Mouse (Mus musculus): ENCODE data around the gene Rprd2. TPM values are rescaled to one million over a fixed set of nuclear protein-coding genes. Genes with fewer than 3 reads are reported as not detected.
"Not testable (repeated sequence)": the region's sequence is repeated elsewhere in the genome, so short reads cannot be mapped to it uniquely, and the experiment has no call there.

Gene Rprd2
- polyA plus RNA-seq, 1 experiment from 2014 or later, result 27.8 TPM

DNA sequence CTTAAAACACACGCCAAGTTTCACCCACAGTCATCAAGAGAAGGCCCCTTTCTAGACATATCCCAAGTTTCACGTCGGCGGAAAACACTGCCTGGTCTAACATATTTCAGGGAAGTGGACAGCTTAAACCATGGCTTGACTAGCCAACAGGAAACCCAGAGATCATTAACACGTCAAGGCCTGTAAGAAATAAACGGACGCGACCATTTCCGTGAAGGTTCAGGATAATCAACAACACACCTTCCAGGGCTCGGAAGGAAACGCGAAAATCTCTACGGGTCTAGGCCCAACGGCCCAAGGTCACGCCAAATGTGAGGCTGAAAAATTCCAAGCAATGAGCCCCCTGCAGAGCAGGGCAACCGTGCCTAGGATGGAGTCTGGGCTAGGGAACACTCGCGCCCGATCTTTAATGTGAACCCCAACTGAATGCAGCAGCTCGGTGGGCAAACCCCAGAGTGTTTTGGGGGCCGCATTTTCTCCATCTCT is 594 bp downstream of the Rprd2 start:
- H3K4me1 ChIP-seq (replicated peaks), result peaks cover 11% of the 10 kb centered on the region
- ATAC-seq (ENCODE audit: insufficient number of reproducible peaks, insufficient read depth, low FRiP score, low TSS enrichment, low read depth), result no peak
- H3K27me3 ChIP-seq, result no peaks in the 10 kb centered on the region
- no peaks in the 10 kb centered on the region for H3K9me3 ChIP-seq
- under 1% methylated on average over 21 of the region's 21 CpGs for WGBS
- H3K9ac ChIP-seq (replicated peaks), result peak overlapping the region; percentile 97
- no peaks in the 10 kb centered on the region; the same call in 1 of the 2 replicates for H3K36me3 ChIP-seq
- peak overlapping the region; percentile 67 for H3K4me2 ChIP-seq
- peak overlapping the region; percentile 82 for H3K4me3 ChIP-seq (replicated peaks)
- H3K27ac ChIP-seq, result peak overlapping the region; percentile 100

DNA sequence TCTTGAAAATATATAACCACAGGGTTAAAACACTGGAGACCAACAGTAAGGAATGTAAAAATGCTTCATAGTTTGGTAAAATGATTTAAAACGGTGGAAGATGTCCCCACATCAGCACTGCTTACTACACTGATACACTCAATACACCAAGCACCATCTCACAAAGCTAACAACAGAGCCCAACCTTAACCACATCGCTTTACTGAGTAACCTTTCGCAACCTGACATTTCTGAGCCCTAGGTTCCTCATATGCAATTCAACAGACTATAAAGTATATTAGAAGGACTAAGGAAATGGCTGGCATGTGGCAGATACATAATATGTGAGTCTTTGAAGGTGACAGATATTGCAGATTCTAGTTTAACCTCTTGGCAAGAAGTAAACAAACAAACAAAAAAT is 2.0 kb downstream of the Rprd2 start:
- Histone ChIP-seq H3K4me1 (replicated peaks) (peaks cover 11% of the 10 kb centered on the region), H3K36me3 (peaks cover 2% of the 10 kb centered on the region; the same call in 1 of the 2 replicates), H3K4me2 (peak overlapping the region; percentile 67), H3K4me3 (replicated peaks) (no peak overlapping the region), H3K9ac (replicated peaks) (no peak overlapping the region), H3K27ac (no peak overlapping the region), H3K9me3 (no peaks in the 10 kb centered on the region), H3K27me3 (no peaks in the 10 kb centered on the region)
- WGBS, result 93% methylated on average over 3 of the region's 3 CpGs
- ATAC-seq (ENCODE audit: insufficient number of reproducible peaks, insufficient read depth, low FRiP score, low TSS enrichment, low read depth), result no peak

DNA sequence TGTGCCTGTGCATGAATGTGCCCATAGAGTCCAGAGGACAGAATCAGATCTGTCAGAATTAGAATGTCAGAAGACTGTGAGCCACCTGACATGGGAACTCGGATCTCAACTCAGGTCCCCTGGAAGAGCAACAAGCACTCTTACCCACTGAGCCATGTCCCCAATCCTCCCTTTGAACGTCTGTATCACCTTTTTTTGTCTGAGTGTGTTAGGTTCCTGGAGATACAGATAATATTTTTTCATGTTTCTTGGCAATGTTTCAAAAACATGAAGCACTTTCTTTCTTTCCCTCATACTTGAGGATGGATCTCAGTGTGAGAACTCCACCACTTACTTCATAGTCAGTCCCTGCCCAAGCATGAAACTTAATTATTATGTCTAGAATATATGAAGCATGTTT is 10.3 kb downstream of the Rprd2 start:
- WGBS, result 74% methylated on average over 2 of the region's 2 CpGs
- no peaks in the 10 kb centered on the region for H3K9me3 ChIP-seq
- no peak for ATAC-seq (ENCODE audit: insufficient number of reproducible peaks, insufficient read depth, low FRiP score, low TSS enrichment, low read depth)
- H3K27ac ChIP-seq, result no peak overlapping the region
- H3K4me2 ChIP-seq, result no peak overlapping the region
- no peak overlapping the region for H3K9ac ChIP-seq (replicated peaks)
- no peak overlapping the region for H3K4me3 ChIP-seq (replicated peaks)
- no peaks in the 10 kb centered on the region for H3K27me3 ChIP-seq
- peaks cover 21% of the 10 kb centered on the region for H3K36me3 ChIP-seq
- H3K4me1 ChIP-seq (replicated peaks), result no peaks in the 10 kb centered on the region

DNA sequence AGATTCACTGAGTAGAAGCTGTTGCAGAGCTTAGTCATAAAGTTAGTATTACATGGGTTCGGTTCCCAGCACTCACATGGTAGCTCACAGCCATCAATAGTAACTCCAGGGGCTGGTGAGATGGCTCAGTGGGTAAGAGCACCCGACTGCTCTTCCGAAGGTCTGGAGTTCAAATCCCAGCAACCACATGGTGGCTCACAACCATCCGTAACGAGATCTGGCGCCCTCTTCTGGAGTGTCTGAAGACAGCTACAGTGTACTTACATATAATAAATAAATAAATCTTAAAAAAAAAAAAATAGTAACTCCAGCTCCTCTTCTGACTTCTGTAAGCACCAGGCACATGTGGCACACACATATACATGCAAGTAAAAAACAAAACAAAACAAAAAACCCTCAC is 11.0 kb downstream of the Rprd2 start:
- H3K4me2 ChIP-seq; H3K27me3 ChIP-seq; H3K9me3 ChIP-seq; H3K27ac ChIP-seq; ATAC-seq (ENCODE audit: insufficient number of reproducible peaks, insufficient read depth, low FRiP score, low TSS enrichment, low read depth); H3K4me1 ChIP-seq (replicated peaks); H3K9ac ChIP-seq (replicated peaks); H3K4me3 ChIP-seq (replicated peaks): not testable (repeated sequence)
- 84% methylated on average over 6 of the region's 6 CpGs for WGBS
- peaks cover 21% of the 10 kb centered on the region for H3K36me3 ChIP-seq

DNA sequence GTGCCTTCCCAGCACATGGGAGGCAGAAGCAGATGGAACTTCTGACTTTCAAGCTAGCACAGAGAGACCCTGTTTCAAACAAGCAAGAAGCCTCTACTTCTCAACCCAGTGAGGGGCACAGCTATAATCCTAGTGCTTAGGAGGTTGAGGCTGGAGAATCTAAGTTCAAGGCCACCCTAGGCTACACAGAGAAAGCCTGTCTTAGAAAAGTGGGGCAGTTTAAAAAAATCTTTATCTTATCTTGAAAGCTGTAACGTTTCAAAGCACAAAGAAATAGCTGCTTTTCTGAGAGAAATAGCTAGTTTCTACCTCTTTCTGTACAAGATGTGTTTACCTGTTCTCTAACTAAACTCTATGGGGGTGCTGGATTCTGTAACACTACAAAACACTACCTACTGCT is 12.0 kb downstream of the Rprd2 start:
- ATAC-seq (ENCODE audit: insufficient number of reproducible peaks, insufficient read depth, low FRiP score, low TSS enrichment, low read depth), result no peak
- 88% methylated on average over 1 of the region's 1 CpGs for WGBS
- peaks cover 19% of the 10 kb centered on the region for H3K36me3 ChIP-seq

DNA sequence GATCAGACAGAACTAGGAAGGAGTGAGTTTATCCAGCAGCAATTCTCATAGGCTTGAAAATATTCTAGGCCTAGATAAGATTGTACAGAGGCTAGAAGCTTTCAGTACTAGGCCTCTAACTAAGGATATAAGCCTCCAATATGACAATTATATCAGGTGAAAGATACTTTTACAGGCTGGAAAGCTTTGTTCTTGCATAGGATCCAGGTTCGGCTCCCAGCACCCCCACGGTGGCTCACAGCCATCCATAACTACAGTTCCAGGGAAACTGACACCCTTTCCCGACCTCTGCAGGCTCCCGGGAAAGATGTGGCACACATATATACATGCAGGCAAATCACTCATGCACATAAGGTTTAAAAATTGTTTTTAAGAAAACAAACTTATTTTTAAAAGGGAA is 14.8 kb downstream of the Rprd2 start:
- no peak for ATAC-seq (ENCODE audit: insufficient number of reproducible peaks, insufficient read depth, low FRiP score, low TSS enrichment, low read depth)
- H3K4me1 ChIP-seq (replicated peaks), result no peaks in the 10 kb centered on the region
- no peak overlapping the region for H3K27ac ChIP-seq
- peaks cover 18% of the 10 kb centered on the region for H3K36me3 ChIP-seq
- WGBS, result 94% methylated on average over 4 of the region's 4 CpGs
- no peak overlapping the region for H3K4me2 ChIP-seq
- H3K4me3 ChIP-seq (replicated peaks), result no peak overlapping the region
- H3K9ac ChIP-seq (replicated peaks), result no peak overlapping the region
- no peaks in the 10 kb centered on the region for H3K9me3 ChIP-seq
- H3K27me3 ChIP-seq, result no peaks in the 10 kb centered on the region

More for the DNA sequence above, 12.0 kb downstream of the Rprd2 start:
- H3K27me3 ChIP-seq, result no peaks in the 10 kb centered on the region
- no peak overlapping the region for H3K4me2 ChIP-seq
- no peak overlapping the region for H3K9ac ChIP-seq (replicated peaks)
- H3K9me3 ChIP-seq, result no peaks in the 10 kb centered on the region
- no peak overlapping the region for H3K4me3 ChIP-seq (replicated peaks)
- H3K4me1 ChIP-seq (replicated peaks), result no peaks in the 10 kb centered on the region
- H3K27ac ChIP-seq, result no peak overlapping the region

DNA sequence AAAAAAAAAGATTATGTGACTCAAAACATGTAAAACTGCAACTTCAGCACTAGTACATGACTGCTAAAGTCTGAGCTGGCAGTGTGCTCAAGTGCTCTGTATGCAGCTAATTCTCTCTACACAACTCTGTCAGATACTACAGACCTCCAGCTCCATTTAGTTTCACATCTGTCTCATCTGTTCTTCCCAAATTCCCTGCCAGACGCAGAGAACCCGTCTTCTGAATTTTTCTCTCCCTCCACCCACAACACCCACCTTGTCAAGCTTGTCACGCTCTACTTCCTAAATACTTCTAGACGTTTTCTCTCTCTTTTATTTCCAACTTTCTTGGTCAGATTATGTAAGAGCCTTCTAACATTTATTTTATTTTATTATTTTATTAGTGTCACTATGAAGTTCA is 19.9 kb downstream of the Rprd2 start:
- Histone ChIP-seq H3K9me3 (no peaks in the 10 kb centered on the region), H3K4me1 (replicated peaks) (no peaks in the 10 kb centered on the region), H3K4me2 (no peak overlapping the region), H3K9ac (replicated peaks) (no peak overlapping the region), H3K27ac (no peak overlapping the region), H3K27me3 (no peaks in the 10 kb centered on the region), H3K4me3 (replicated peaks) (no peak overlapping the region), H3K36me3 (no peaks in the 10 kb centered on the region)
- ATAC-seq (ENCODE audit: insufficient number of reproducible peaks, insufficient read depth, low FRiP score, low TSS enrichment, low read depth), result no peak
- 85% methylated on average over 4 of the region's 4 CpGs for WGBS

DNA sequence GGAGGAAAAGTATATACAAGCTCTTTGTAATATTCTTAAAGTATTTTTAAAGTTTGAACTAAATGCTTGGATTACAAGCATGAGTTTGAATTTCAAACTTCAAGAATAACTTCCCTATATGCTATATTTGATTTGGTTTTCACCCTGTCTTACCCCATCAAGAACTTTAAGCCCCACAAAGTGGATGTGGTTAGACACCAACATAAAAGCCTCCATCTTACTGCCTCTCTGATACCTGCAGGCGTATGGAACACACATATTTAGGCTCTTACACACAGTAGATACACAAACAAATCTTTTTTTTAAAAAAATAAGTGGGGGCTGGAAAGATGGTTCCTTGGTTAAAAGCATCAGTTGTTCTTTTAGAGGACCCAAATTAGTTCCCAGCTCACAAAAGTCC is 24.4 kb downstream of the Rprd2 start:
- Histone ChIP-seq H3K36me3 (peaks cover 2% of the 10 kb centered on the region), H3K27ac (no peak overlapping the region), H3K4me2 (no peak overlapping the region), H3K9me3 (no peaks in the 10 kb centered on the region), H3K27me3 (no peaks in the 10 kb centered on the region), H3K4me1 (replicated peaks) (no peaks in the 10 kb centered on the region), H3K4me3 (replicated peaks) (no peak overlapping the region), H3K9ac (replicated peaks) (no peak overlapping the region)
- no peak for ATAC-seq (ENCODE audit: insufficient number of reproducible peaks, insufficient read depth, low FRiP score, low TSS enrichment, low read depth)
- WGBS, result 92% methylated on average over 1 of the region's 1 CpGs

DNA sequence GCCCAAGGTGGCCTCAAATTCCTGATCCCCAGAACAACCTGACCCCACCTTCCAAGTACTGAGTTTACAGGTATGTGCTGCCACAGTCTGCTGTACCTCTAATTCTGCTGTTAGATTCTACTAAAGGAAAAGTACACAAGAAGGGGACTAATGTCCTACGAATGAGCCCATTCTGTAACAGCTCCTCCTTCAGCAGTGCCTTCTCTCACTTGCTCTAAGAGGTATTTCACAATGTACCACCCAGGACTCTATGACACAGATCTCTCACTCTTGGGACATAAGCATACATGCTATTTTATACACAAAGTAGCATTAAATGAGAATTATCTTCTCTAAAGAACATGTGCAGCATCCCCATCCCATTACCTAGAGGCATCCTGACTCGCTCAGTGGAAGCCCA is 25.0 kb downstream of the Rprd2 start:
- no peak for ATAC-seq (ENCODE audit: insufficient number of reproducible peaks, insufficient read depth, low FRiP score, low TSS enrichment, low read depth)
- no peaks in the 10 kb centered on the region for H3K4me1 ChIP-seq (replicated peaks)
- no peak overlapping the region for H3K9ac ChIP-seq (replicated peaks)
- no peak overlapping the region for H3K4me2 ChIP-seq
- H3K9me3 ChIP-seq, result no peaks in the 10 kb centered on the region
- no peak overlapping the region for H3K27ac ChIP-seq
- peaks cover 7% of the 10 kb centered on the region for H3K36me3 ChIP-seq
- H3K4me3 ChIP-seq (replicated peaks), result no peak overlapping the region
- 73% methylated on average over 2 of the region's 2 CpGs for WGBS
- H3K27me3 ChIP-seq, result no peaks in the 10 kb centered on the region

DNA sequence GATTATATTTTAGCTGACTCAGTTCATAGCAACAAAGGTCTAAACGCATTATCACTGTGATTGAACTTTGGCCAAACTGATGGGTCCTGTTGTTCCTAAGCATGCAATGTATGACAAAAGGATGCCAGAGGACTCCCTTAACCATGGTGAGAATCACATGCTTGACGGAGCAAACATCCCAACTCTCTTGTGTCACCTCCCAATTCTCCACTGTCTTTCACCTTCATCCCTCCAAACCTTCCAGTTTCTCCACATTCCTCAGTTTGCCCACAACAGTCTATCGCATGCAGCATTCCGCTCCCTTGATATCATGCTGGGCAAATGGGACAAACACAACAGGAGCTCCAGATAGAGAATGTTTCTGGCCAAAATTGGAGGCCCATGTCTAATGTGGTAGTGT is 33.2 kb downstream of the Rprd2 start:
- 94% methylated on average over 4 of the region's 4 CpGs for WGBS

DNA sequence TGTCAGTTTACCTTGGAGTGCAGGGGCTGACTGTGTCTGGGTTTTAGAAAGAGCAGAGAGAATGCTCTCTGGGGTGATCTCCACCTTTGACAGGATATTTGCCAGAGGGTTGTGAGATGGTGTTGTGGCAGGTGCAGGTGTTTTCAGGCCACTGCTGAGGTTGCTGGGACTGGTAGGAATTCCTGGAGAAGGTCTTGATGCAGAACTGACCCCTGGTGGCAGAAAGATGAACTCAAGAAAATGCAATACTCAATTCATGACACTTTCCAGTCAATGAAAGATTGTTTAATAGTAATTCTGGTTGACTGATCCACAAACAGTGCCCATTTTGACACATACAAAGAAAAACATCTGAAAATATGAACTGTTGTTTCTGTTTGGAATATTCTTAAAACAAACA is 46.7 kb downstream of the Rprd2 start:
- Histone ChIP-seq H3K27me3 (no peaks in the 10 kb centered on the region), H3K36me3 (peaks cover 90% of the 10 kb centered on the region), H3K4me3 (replicated peaks) (no peak overlapping the region), H3K27ac (no peak overlapping the region), H3K4me1 (replicated peaks) (no peaks in the 10 kb centered on the region), H3K9ac (replicated peaks) (no peak overlapping the region), H3K9me3 (no peaks in the 10 kb centered on the region), H3K4me2 (no peak overlapping the region)
- no peak for ATAC-seq (ENCODE audit: insufficient number of reproducible peaks, insufficient read depth, low FRiP score, low TSS enrichment, low read depth)

More for the DNA sequence above, 33.2 kb downstream of the Rprd2 start:
- Histone ChIP-seq H3K27ac (no peak overlapping the region), H3K9me3 (no peaks in the 10 kb centered on the region), H3K4me3 (replicated peaks) (no peak overlapping the region), H3K4me1 (replicated peaks) (no peaks in the 10 kb centered on the region), H3K36me3 (peaks cover 79% of the 10 kb centered on the region), H3K9ac (replicated peaks) (no peak overlapping the region), H3K27me3 (no peaks in the 10 kb centered on the region), H3K4me2 (no peak overlapping the region)
- no peak for ATAC-seq (ENCODE audit: insufficient number of reproducible peaks, insufficient read depth, low FRiP score, low TSS enrichment, low read depth)

DNA sequence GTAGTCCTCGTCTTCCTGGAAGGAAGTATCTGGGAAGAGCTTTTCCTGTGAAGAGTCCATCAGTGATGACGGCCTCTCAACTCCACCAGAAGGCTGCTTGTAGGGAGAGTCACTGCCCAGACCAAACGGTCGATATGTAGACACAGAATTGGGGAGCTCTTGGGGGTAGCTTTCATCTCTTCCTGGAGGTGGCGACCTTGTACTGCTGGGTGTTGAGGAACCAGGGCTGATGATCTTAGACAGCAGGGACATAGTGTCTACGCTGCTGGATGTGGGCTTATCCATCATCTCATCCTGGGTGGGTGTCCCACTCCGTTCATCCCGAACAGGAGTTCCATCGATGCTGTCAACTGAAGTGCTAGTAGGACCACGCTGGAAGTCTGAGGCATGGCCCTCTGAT is 53.1 kb downstream of the Rprd2 start:
- WGBS, result 93% methylated on average over 10 of the region's 10 CpGs
- no peaks in the 10 kb centered on the region for H3K27me3 ChIP-seq
- H3K4me1 ChIP-seq (replicated peaks), result no peaks in the 10 kb centered on the region
- H3K9me3 ChIP-seq, result no peaks in the 10 kb centered on the region
- no peak overlapping the region for H3K9ac ChIP-seq (replicated peaks)
- no peak overlapping the region for H3K27ac ChIP-seq
- no peak for ATAC-seq (ENCODE audit: insufficient number of reproducible peaks, insufficient read depth, low FRiP score, low TSS enrichment, low read depth)
- peaks cover 70% of the 10 kb centered on the region for H3K36me3 ChIP-seq
- no peak overlapping the region for H3K4me3 ChIP-seq (replicated peaks)
- H3K4me2 ChIP-seq, result no peak overlapping the region

Data from limb, embryonic 12.5 days (tissue).